Mouse (Mus musculus): ENCODE measurements at regions not wholly inside any gene's neighbourhood (a gene's known extent, or its start where the extent isn't known, plus 50 kb on each side); places are given as distances from the start of the nearest gene placed in this dataset.
A peak's percentile ranks its signal among the peaks of the same experiment; 100 is the strongest.

DNA sequence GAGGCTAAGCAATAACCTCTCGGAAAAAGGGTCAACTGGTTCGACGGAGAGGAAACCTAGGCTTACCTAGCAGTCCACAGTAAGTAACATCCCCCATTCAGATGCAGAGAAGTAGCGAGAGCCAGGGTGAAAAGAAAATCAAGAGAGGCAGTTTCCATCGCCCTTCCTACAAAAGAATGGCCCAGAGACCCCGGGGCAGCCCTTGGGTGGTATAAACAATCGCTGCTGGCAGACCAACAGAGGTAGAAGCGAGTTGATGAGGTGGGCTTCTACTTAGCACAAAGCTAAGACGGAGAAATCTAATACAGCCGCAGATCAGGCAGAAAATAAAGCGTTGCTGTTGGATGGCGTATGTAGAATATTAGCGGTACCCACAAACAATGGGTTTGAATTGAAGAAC lies 57.8 kb upstream of the Arl15 start:
- no peak overlapping the region for H3K27ac ChIP-seq (replicated peaks)
- no peaks in the 10 kb centered on the region for H3K9me3 ChIP-seq
- H3K27me3 ChIP-seq (replicated peaks; ENCODE audit: low read depth, poor library complexity, severe bottlenecking): peaks cover 15% of the 10 kb centered on the region
- no peaks in the 10 kb centered on the region for H3K36me3 ChIP-seq (replicated peaks)
- H3K4me1 ChIP-seq: peaks cover 24% of the 10 kb centered on the region
- DNase-seq (ENCODE audit: low spot score): no peak
- 68% methylated on average over 13 of the region's 13 CpGs for WGBS
- H3K4me3 ChIP-seq: no peak overlapping the region

DNA sequence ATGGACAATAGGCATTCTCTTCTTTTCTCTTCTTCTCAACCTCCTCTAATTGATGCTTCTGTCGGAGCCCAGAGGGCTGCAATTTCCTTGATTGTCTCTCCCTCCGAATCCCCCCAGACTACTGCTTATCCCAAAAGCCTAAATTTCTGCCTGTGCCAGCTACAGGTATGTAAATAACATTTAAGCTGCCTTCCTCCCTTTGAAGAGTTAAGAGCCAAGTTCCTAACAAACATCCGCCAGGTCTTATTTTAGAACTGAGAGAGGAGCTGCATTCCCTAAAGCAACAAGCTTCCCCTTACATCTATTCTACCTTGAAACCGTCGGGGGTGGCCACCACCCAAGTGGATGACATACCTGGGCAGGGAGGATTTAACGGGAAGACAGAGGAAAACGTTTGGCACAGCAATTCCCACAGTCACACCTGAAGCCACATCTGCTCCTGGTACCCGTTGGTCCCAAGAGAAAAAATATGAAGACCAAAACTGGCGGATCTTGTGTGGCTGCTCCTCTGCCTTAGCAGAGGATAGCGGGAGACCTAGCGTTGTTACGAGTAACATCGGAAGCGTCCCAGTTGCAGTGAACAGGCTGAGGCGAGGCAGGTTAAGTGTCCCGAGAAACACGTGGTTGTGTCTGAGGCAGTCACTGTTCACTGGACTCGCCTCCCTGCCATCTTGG lies 58.6 kb upstream of the Arl15 start:
- Histone ChIP-seq H3K4me3 (no peak overlapping the region), H3K27ac (replicated peaks) (no peak overlapping the region), H3K36me3 (replicated peaks) (no peaks in the 10 kb centered on the region), H3K27me3 (replicated peaks; ENCODE audit: low read depth, poor library complexity, severe bottlenecking) (peaks cover 15% of the 10 kb centered on the region), H3K4me1 (peaks cover 28% of the 10 kb centered on the region), H3K9me3 (no peaks in the 10 kb centered on the region)
- no peak for DNase-seq (ENCODE audit: low spot score)
- 36% methylated on average over 18 of the region's 18 CpGs for WGBS

DNA sequence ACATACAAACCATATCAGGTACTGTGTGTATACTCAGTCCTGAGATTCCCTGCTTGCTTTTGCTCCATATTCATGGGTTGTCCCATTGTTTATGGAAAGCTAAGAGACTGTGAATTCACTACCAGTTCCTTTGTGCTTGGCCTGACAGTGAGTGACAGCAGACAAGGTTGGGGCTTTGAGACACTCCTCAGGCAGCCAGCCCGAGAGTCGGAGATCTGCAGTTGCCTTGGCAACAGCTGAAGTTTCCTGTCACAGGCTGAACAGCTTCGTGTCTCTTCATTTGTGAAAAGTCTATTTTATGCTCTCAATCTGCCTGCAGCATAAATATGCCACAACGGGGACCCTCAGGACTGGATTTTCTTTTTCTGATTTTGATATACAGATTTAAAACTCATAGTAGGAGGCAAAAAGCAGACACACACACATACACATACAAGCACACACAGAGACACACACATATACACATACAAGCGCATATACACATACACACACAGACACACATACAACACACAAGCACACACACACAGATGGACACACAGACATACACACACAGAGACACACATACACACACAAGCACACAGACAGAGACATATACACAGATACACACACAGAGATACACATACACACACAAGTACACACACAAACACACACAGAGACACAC lies 60.0 kb upstream of the Arl15 start:
- DNase-seq (ENCODE audit: low spot score): peak; percentile 65
- Histone ChIP-seq H3K27ac (replicated peaks) (peak overlapping the region; percentile 59; the same call in 1 of the 2 replicates), H3K36me3 (replicated peaks) (no peaks in the 10 kb centered on the region), H3K4me1 (peaks cover 32% of the 10 kb centered on the region), H3K9me3 (no peaks in the 10 kb centered on the region), H3K4me3 (no peak overlapping the region), H3K27me3 (replicated peaks; ENCODE audit: low read depth, poor library complexity, severe bottlenecking) (peaks cover 15% of the 10 kb centered on the region)
- WGBS: 28% methylated on average over 5 of the region's 5 CpGs

DNA sequence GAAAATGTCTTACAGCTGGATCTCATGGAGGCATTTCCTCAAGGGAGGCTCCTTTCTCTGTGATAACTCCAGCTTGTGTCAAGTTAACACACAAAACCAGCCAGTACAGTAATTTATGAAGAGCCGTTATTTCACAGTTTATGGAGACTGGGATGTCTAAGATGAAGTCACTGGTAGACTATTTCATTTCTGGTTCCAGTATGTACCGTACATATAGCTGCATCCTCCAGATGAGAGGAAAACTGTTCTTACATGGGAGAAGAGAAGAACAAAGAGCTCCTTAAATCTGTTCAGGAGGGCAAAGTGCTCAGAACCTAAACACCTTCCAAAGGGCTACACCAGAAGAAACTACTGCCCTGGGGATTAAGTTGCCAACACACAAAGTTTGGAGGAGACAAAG lies 60.6 kb upstream of the Arl15 start:
- 77% methylated on average over 2 of the region's 2 CpGs for WGBS
- no peak for DNase-seq (ENCODE audit: low spot score)
- Histone ChIP-seq H3K9me3 (no peaks in the 10 kb centered on the region), H3K36me3 (replicated peaks) (no peaks in the 10 kb centered on the region), H3K27me3 (replicated peaks; ENCODE audit: low read depth, poor library complexity, severe bottlenecking) (peaks cover 15% of the 10 kb centered on the region), H3K4me1 (peaks cover 32% of the 10 kb centered on the region), H3K27ac (replicated peaks) (0 out of 2 replicates have a peak overlapping the region, but pooled peaks have one; percentile 59), H3K4me3 (no peak overlapping the region)

DNA sequence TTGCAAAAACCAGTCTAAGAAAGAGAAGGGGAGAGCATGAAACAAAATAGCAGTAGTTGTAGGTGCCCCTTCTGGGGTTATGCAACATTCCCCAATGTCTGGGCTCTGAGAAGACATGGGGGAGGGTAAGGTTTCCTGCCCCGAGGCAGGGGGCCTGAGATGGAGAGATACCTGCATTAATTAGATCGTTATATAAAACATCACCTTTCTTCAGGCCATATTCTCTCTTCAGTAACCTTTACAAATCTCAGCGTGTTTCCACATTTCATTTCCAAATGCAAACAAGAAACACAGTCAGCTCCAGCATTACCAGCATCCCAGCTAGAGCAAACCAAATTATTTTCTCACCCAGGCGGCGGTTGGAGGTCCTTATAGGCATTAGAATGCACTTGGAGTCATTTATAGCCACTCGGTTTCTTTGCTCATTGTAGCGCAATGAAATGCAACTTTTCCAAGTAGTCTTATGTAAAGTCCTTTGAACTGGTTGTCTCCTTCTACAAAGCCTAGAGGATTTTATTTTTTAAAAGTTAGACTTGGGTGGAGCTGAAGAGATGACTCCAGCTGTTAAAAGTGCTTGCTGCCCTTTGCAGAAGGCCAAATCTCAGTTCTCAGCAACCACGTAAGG lies 63.4 kb upstream of the Arl15 start:
- Histone ChIP-seq H3K4me1 (peaks cover 34% of the 10 kb centered on the region), H3K27me3 (replicated peaks; ENCODE audit: low read depth, poor library complexity, severe bottlenecking) (peaks cover 11% of the 10 kb centered on the region), H3K27ac (replicated peaks) (no peak overlapping the region), H3K4me3 (no peak overlapping the region), H3K36me3 (replicated peaks) (no peaks in the 10 kb centered on the region), H3K9me3 (no peaks in the 10 kb centered on the region)
- 33% methylated on average over 8 of the region's 8 CpGs for WGBS
- no peak for DNase-seq (ENCODE audit: low spot score)

DNA sequence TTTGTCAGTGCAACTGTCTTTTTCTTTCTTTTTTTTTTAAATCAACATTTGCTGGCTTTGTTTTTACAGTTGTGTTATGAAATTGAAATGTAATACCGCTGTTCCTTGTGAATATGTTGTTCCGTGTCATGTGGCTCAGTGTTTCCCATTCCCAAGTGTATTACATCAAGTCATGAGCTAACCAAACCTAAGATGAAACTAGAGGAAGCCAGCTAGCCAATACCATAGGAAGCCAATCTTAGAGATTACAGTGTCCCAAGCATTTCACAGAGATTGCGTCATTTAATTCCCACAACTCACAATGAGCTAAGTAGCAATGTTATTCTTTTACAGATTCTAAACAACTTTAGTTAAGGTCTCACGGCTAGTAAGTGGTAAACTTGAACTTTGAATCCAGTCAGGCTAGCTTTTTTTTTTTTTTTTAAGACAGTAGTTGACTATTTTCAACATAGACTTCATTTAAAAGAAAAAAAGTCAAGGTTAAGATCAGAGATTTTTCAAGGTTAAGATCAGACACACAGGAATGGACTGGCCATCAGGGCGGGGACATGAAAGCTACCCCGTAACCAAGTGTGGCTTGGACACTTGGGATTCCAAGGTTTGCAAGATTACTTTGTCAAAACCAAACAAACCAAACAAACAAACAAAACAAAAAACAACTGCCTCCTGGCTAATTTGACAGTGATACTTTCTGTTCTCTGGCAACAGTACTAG lies 64.1 kb upstream of the Arl15 start:
- Histone ChIP-seq H3K9me3 (no peaks in the 10 kb centered on the region), H3K36me3 (replicated peaks) (no peaks in the 10 kb centered on the region), H3K27ac (replicated peaks) (no peak overlapping the region), H3K27me3 (replicated peaks; ENCODE audit: low read depth, poor library complexity, severe bottlenecking) (peaks cover 4% of the 10 kb centered on the region), H3K4me1 (peaks cover 27% of the 10 kb centered on the region), H3K4me3 (no peak overlapping the region)
- DNase-seq (ENCODE audit: low spot score): no peak
- 84% methylated on average over 6 of the region's 6 CpGs for WGBS

DNA sequence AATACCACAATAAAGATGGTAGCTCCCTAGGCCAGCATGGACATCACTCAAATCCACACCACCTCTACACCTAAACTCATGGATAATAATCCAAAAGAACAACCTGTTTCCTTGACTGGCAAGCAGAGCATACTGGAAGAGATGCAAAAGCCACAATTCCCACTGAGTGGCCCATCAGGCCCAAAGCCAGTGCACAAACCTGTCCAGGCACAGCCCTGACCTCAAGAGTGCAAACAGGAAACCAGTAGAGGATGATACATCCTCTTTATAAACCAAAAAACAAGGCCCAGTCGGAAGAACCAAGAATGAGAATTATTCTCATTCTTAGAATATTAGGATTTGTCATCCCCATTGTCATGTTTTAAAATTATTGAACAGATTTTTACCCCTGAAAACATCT lies 64.7 kb upstream of the Arl15 start:
- 79% methylated on average over 1 of the region's 1 CpGs for WGBS

DNA sequence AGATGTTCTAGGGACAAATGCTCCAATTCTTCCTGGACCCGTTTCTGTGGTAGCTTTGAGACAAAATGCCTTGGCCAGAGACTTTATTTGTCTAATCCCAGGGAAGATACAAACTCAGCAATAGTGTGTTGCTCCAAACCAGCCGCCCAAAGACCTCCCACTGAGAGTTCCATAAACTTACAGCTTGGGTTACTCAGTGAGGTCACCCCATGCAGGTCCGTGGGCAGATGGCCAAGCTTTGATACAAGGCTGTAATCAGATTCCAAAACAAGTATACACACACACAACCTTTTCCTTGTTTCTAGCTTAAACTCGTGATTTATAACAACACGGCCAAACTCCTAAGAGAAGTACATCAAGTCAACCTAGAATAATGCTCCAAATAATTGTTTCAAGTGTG lies 64.6 kb upstream of the Hspb3 start:
- peaks cover 12% of the 10 kb centered on the region for H3K4me1 ChIP-seq
- WGBS: 47% methylated on average over 5 of the region's 5 CpGs
- DNase-seq (ENCODE audit: low spot score): peak; percentile 47
- H3K27ac ChIP-seq (replicated peaks): no peak overlapping the region
- no peaks in the 10 kb centered on the region for H3K27me3 ChIP-seq (replicated peaks; ENCODE audit: low read depth, poor library complexity, severe bottlenecking)
- no peak overlapping the region for H3K4me3 ChIP-seq
- no peaks in the 10 kb centered on the region for H3K9me3 ChIP-seq
- peaks cover 6% of the 10 kb centered on the region for H3K36me3 ChIP-seq (replicated peaks)

More for the DNA sequence above, 64.7 kb upstream of the Arl15 start:
- H3K27me3 ChIP-seq (replicated peaks; ENCODE audit: low read depth, poor library complexity, severe bottlenecking): no peaks in the 10 kb centered on the region
- peaks cover 24% of the 10 kb centered on the region for H3K4me1 ChIP-seq
- no peaks in the 10 kb centered on the region; the same call in 1 of the 2 replicates for H3K36me3 ChIP-seq (replicated peaks)
- H3K4me3 ChIP-seq: no peak overlapping the region
- no peak for DNase-seq (ENCODE audit: low spot score)
- no peaks in the 10 kb centered on the region for H3K9me3 ChIP-seq
- H3K27ac ChIP-seq (replicated peaks): no peak overlapping the region

DNA sequence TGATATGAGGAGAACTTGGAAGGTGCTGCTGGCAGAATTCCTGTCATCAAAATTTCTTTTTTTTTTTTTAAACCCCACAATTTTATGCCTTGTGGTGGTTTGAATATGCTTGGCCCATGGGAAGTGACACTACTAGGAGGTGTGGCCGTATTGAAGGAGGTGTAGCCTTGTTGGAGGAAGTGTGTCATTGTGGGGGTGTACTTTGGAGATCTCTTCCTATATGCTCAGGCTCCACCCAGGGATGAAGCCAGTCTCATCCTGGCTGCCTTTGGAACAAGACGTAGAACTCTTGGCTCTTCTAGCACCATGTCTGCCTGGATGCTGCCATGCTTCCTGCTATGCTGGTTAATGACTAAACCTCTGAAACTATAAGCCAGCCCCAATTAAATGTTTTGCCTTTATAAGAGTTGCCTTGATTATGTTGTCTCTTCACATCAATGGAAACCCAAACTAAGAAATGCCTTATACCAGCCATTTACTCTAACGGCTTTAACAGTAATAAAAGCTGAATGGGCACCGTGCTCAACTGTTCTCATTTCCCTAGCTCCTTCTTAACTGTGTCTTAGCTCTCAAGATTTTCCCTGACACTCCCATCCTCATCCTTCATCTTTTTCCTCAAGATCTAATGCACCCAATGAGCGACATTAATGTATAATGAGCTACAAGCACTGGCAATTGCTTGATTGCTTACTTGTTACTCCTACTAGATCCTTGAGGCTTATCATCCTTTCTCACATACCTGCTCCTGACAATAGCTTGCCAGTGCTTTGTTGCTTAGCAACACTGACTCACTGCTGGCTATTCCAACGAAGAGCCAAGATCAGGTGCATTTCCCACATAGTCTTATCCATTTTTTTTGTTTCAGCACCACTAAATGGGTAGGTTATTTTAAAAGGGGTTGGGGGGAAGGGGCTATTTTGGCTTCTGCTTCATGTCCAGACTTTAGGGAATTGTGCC lies 61.7 kb upstream of the Hspb3 start:
- no peaks in the 10 kb centered on the region for H3K27me3 ChIP-seq (replicated peaks; ENCODE audit: low read depth, poor library complexity, severe bottlenecking)
- no peak for DNase-seq (ENCODE audit: low spot score)
- peaks cover 4% of the 10 kb centered on the region; the same call in 1 of the 2 replicates for H3K4me1 ChIP-seq
- H3K9me3 ChIP-seq: no peaks in the 10 kb centered on the region
- no peak overlapping the region for H3K27ac ChIP-seq (replicated peaks)
- H3K36me3 ChIP-seq (replicated peaks): peaks cover 6% of the 10 kb centered on the region
- 79% methylated on average over 6 of the region's 6 CpGs for WGBS
- no peak overlapping the region for H3K4me3 ChIP-seq

DNA sequence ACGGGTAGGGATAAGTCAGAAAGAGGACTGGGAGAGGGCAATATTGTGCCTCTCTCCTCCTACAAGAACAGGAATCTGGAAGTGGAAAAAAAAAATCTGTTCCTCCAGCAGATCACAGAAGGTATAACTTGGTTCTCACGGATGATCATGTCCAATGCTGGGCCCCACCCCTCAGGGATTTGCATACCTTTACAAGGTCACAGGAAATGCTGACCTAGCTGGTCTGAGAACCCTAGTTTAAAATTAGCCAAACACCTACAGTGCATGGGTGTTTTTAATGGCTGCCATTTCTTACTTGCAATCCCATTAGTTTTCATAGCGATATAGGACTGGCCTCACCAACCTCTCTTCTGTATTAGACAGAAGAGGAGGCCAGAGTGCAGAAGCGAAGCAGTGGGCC lies 51.8 kb upstream of the Hspb3 start:
- Histone ChIP-seq H3K27ac (replicated peaks) (no peak overlapping the region), H3K36me3 (replicated peaks) (0 out of 2 replicates have a peak, but pooled peaks cover 2% of the 10 kb centered on the region), H3K9me3 (peaks cover 2% of the 10 kb centered on the region; the same call in 1 of the 2 replicates), H3K4me3 (no peak overlapping the region), H3K27me3 (replicated peaks; ENCODE audit: low read depth, poor library complexity, severe bottlenecking) (no peaks in the 10 kb centered on the region), H3K4me1 (0 out of 2 replicates have a peak, but pooled peaks cover 4% of the 10 kb centered on the region)
- WGBS: 82% methylated on average over 4 of the region's 4 CpGs
- no peak for DNase-seq (ENCODE audit: low spot score)

DNA sequence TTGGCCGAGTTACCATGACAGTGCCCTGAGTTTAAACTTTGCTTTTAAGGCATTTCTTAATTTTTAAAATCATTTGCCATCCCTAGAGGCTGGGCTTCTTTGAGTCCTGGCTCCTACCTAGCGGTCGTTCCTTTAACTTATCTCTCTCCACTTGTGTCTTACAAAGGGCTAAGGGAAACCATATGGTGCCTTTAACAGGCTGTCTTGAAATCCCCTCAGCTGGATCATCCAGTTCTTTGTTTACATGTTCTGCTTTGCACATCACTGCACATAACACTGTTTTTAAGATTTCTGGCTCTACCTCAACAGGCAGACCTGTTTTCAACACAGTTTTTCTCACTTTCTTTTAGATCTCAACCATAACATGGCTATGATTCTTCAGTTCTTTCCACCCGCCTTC lies 50.4 kb upstream of the Hspb3 start:
- Histone ChIP-seq H3K9me3 (peaks cover 2% of the 10 kb centered on the region; the same call in 1 of the 2 replicates), H3K36me3 (replicated peaks) (0 out of 2 replicates have a peak, but pooled peaks cover 2% of the 10 kb centered on the region), H3K27me3 (replicated peaks; ENCODE audit: low read depth, poor library complexity, severe bottlenecking) (no peaks in the 10 kb centered on the region), H3K4me3 (no peak overlapping the region), H3K4me1 (0 out of 2 replicates have a peak, but pooled peaks cover 4% of the 10 kb centered on the region), H3K27ac (replicated peaks) (no peak overlapping the region)
- 52% methylated on average over 4 of the region's 4 CpGs for WGBS
- DNase-seq (ENCODE audit: low spot score): no peak

Data from embryonic facial prominence, embryonic 10.5 days (tissue).